Mouse (Mus musculus): Measurements from ENCODE around the gene Nudt22.

Nudt22 gene

GRCm38 (mm10) chr19:6996006-6996405 is at the start of gene Nudt22, which contains the start of gene Trpt1:
TSS of gene Nudt22 (minus strand) at chr19:6996117.
TSS of gene Trpt1 (plus strand) at chr19:6996131.
- peak; percentile 82 for DNase-seq (ENCODE audit: low read depth, low spot score)

GRCm38 (mm10) chr19:7044706-7045105 is 48.8 kb upstream of the Nudt22 start:
- no peak for DNase-seq (ENCODE audit: low read depth, low spot score)

- DNase-seq (ENCODE audit: low read depth, low spot score), result no peak
Measured at GRCm38 (mm10) chr19:7044279-7044678, 48.4 kb upstream of the Nudt22 start.

GRCm38 (mm10) chr19:7041171-7041570 is 45.3 kb upstream of the Nudt22 start:
- DNase-seq (ENCODE audit: low read depth, low spot score), result no peak

- no peak for DNase-seq (ENCODE audit: low read depth, low spot score)
Measured at GRCm38 (mm10) chr19:7040637-7041130, 44.8 kb upstream of the Nudt22 start.

GRCm38 (mm10) chr19:7039841-7040636 is 44.1 kb upstream of the Nudt22 start, which contains the start of gene Stip1:
TSS of gene Stip1 (minus strand) at chr19:7039967.
- peak; percentile 100 for DNase-seq (ENCODE audit: low read depth, low spot score)

- DNase-seq (ENCODE audit: low read depth, low spot score), result peak; percentile 60
Measured at GRCm38 (mm10) chr19:7039088-7039720, 43.3 kb upstream of the Nudt22 start.

- DNase-seq (ENCODE audit: low read depth, low spot score), result peak; percentile 46
Measured at GRCm38 (mm10) chr19:7034006-7034405, 38.1 kb upstream of the Nudt22 start.

GRCm38 (mm10) chr19:7029531-7029930 is 33.6 kb upstream of the Nudt22 start:
- DNase-seq (ENCODE audit: low read depth, low spot score), result no peak

GRCm38 (mm10) chr19:7020224-7020641 is 24.3 kb upstream of the Nudt22 start:
- peak; percentile 86 for DNase-seq (ENCODE audit: low read depth, low spot score)

- no peak for DNase-seq (ENCODE audit: low read depth, low spot score)
Measured at GRCm38 (mm10) chr19:7019191-7019590, 23.3 kb upstream of the Nudt22 start, which contains the start of gene Fermt3. TSS of gene Fermt3 (minus strand) at chr19:7019469.

GRCm38 (mm10) chr19:7018546-7018945 is 22.6 kb upstream of the Nudt22 start:
- no peak for DNase-seq (ENCODE audit: low read depth, low spot score)

- no peak for DNase-seq (ENCODE audit: low read depth, low spot score)
Measured at GRCm38 (mm10) chr19:7017541-7018457, 21.9 kb upstream of the Nudt22 start.

GRCm38 (mm10) chr19:7014481-7015135 is 18.7 kb upstream of the Nudt22 start:
- DNase-seq (ENCODE audit: low read depth, low spot score), result no peak

- DNase-seq (ENCODE audit: low read depth, low spot score), result no peak
Measured at GRCm38 (mm10) chr19:7013984-7014383, 18.1 kb upstream of the Nudt22 start.

- no peak for DNase-seq (ENCODE audit: low read depth, low spot score)
Measured at GRCm38 (mm10) chr19:7012426-7012825, 16.5 kb upstream of the Nudt22 start.

- no peak for DNase-seq (ENCODE audit: low read depth, low spot score)
Measured at GRCm38 (mm10) chr19:7006892-7007593, 11.1 kb upstream of the Nudt22 start.

GRCm38 (mm10) chr19:6999360-7000063 is 3.6 kb upstream of the Nudt22 start:
- peak; percentile 41 for DNase-seq (ENCODE audit: low read depth, low spot score)

- DNase-seq (ENCODE audit: low read depth, low spot score), result no peak
Measured at GRCm38 (mm10) chr19:6997721-6998290, 1.9 kb upstream of the Nudt22 start.
